Mouse (Mus musculus) frontal cortex, postnatal 14 days (tissue): ENCODE measurements at regions not wholly inside any gene's neighbourhood (a gene's known extent, or its start where the extent isn't known, plus 50 kb on each side); places are given as distances from the start of the nearest gene placed in this dataset.
A peak's percentile ranks its signal among the peaks of the same experiment; 100 is the strongest.

Experiments
- DNase-seq, 2 experiments: peaks; one replicate each; pipeline ENCODE4 v3.0.0; 2022; ENCODE audit warnings: low spot score in 2 of 2

- no peak for DNase-seq
Observed at GRCm38 (mm10) chr14:76631740-76632139, 75.1 kb upstream of the Serp2 start.

- no peak for DNase-seq
Observed at GRCm38 (mm10) chr14:76631181-76631580, 74.5 kb upstream of the Serp2 start.

- DNase-seq, result no peak
Observed at GRCm38 (mm10) chr14:76629913-76630478, 73.3 kb upstream of the Serp2 start.

GRCm38 (mm10) chr14:76628182-76628892 is 71.6 kb upstream of the Serp2 start:
- no peak for DNase-seq

- no peak for DNase-seq
Observed at GRCm38 (mm10) chr14:76625589-76626368, 69.1 kb upstream of the Serp2 start.

- DNase-seq, result no peak
Observed at GRCm38 (mm10) chr14:76624626-76625378, 68.1 kb upstream of the Serp2 start.

- DNase-seq, result no peak
Observed at GRCm38 (mm10) chr14:76623371-76623988, 66.8 kb upstream of the Serp2 start.

GRCm38 (mm10) chr14:76622634-76623291 is 66.1 kb upstream of the Serp2 start:
- no peak for DNase-seq

- DNase-seq, result no peak
Observed at GRCm38 (mm10) chr14:76619038-76619409, 62.3 kb upstream of the Serp2 start.

- DNase-seq, result no peak
Observed at GRCm38 (mm10) chr14:76618331-76619037, 61.8 kb upstream of the Serp2 start.

- no peak for DNase-seq
Observed at GRCm38 (mm10) chr14:76617889-76618288, 61.2 kb upstream of the Serp2 start.

- DNase-seq, result no peak
Observed at GRCm38 (mm10) chr14:76617447-76617846, 60.8 kb upstream of the Serp2 start.

- DNase-seq, result no peak
Observed at GRCm38 (mm10) chr14:76616367-76616683, 59.6 kb upstream of the Serp2 start.

GRCm38 (mm10) chr14:76615603-76616366 is 59.1 kb upstream of the Serp2 start:
- no peak for DNase-seq

- no peak for DNase-seq
Observed at GRCm38 (mm10) chr14:76615182-76615581, 58.5 kb upstream of the Serp2 start.

- no peak for DNase-seq
Observed at GRCm38 (mm10) chr14:76614682-76615081, 58.0 kb upstream of the Serp2 start.

GRCm38 (mm10) chr14:76613604-76614003 is 56.9 kb upstream of the Serp2 start:
- no peak for DNase-seq

- peak in 1 of 2 experiments; percentile 38 for DNase-seq
Observed at GRCm38 (mm10) chr14:76610429-76611378, 54.0 kb upstream of the Serp2 start.
